Mouse (Mus musculus): ENCODE measurements at regions not wholly inside any gene's neighbourhood (a gene's known extent, or its start where the extent isn't known, plus 50 kb on each side); places are given as distances from the start of the nearest gene placed in this dataset.

- DNase-seq (ENCODE audit: low spot score), result no peak
Observed at GRCm38 (mm10) chr1:169439621-169440020, 91.6 kb downstream of the Nuf2 start.

DNA sequence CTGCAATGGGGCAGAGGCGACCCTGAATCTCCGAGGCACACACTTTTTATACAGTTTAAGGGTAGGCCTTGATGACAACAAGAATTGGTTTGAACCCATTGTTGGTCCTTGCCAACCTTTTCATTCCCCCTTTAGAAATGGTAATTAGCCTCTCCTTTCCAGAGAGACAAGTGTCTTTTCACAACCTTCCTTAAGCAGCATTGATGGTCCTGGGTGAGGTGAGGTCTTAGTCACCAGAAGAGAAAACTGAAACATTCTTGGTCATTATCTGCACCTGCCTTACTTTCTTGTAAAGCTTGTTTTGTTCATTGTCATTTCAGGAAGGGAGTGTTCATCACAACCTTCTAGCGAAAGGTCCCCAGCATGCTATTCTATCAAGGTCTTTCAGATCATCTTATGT, 93.3 kb downstream of the Nuf2 start:
- no peak for DNase-seq (ENCODE audit: low spot score)

DNA sequence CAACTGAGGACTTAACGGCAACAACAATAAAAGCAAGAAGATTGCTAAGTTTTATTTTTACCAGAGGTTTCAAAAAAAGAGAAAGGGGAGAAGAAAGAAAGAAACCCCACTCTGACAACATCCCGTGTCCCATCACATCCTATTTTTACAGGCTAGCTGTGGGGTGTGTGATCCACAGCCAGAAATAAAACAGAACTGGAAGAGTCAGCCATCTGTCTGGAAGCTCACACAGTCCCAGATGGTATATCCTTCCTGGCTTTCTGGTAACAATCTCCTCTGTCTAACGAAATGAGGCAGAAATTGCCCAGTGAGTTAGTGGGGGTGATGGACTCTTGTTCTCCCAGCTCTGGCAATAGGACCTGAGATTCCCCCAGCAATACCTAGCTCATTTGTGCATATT, 108.9 kb downstream of the Nuf2 start:
- no peak for DNase-seq (ENCODE audit: low spot score)

GRCm38 (mm10) chr1:169421671-169422070, 109.6 kb downstream of the Nuf2 start:
- no peak for DNase-seq (ENCODE audit: low spot score)

- DNase-seq (ENCODE audit: low spot score), result peak; percentile 37
Observed at GRCm38 (mm10) chr1:169418665-169419045, 112.6 kb downstream of the Nuf2 start.

GRCm38 (mm10) chr1:169417979-169418664, 113.1 kb downstream of the Nuf2 start:
- no peak for DNase-seq (ENCODE audit: low spot score)

DNA sequence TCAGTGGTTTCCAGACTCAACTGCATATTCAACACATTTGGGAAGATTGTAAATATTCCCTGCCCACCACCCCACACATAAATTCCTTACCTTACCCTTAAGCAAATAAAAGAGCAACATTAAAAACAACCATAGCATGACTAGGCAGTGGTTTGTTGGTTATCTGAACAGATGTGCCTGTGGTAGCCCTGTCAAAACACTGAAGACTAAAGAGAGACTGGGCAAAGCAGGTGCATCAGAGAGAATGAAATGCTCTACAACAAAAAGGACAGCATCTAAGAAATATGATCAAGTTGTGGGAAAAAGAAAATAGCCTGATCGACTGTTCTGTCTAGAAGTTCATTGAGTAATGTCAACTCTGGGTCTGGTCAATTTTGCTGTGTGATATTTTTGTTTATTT, 114.6 kb downstream of the Nuf2 start:
- no peak for DNase-seq (ENCODE audit: low spot score)

DNA sequence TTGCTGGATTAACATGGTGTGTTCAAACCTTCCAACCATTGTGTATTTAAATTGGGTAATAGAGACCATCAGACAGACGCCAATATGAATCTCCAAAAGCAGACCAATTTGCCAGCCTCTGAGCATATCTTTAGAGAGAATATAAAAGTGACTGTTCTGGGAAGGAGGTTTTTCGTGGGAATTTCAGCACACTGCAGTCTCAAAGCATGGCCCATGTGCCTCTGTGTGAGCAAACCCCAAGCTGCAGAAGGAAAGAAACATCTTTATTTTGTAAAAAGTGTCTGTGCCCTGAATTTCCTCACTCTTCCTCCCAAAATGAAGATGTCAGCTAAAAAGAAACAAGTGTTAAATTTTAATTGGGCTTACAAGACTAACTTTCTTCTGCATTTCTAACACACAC, 123.1 kb downstream of the Nuf2 start:
- no peak for DNase-seq (ENCODE audit: low spot score)

GRCm38 (mm10) chr1:169400841-169401240, 130.4 kb downstream of the Nuf2 start:
- no peak for DNase-seq (ENCODE audit: low spot score)

- DNase-seq (ENCODE audit: low spot score), result no peak
Observed at GRCm38 (mm10) chr1:169397371-169397770, 133.9 kb downstream of the Nuf2 start.

GRCm38 (mm10) chr1:169387056-169387455, 144.2 kb downstream of the Nuf2 start:
- DNase-seq (ENCODE audit: low spot score), result no peak

GRCm38 (mm10) chr1:169385740-169386424, 145.4 kb downstream of the Nuf2 start:
- DNase-seq (ENCODE audit: low spot score), result no peak

GRCm38 (mm10) chr1:169374686-169375085, 156.6 kb downstream of the Nuf2 start:
- no peak for DNase-seq (ENCODE audit: low spot score)

DNA sequence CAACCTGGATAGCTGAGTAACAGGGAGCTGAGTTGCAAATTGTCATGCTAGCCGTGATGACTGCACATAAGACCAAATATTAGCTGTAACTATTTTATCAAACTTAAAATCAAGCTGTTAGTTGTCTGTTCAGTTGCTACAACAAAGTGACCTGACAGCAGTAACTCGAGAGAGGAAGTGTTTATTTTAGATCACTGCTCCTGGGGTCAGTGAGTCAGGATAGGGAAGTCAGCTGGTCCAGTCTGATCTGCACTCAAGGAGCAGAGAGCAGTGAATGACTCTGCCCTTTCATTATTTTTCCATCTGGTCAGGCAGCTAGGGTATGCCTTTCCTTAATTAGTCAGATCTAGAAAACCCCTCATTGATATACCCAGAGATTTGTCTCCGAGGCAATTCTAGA, 162.5 kb downstream of the Nuf2 start:
- no peak for DNase-seq (ENCODE audit: low spot score)

GRCm38 (mm10) chr1:169367772-169368501, 163.3 kb downstream of the Nuf2 start:
- no peak for DNase-seq (ENCODE audit: low spot score)

- no peak for DNase-seq (ENCODE audit: low spot score)
Observed at GRCm38 (mm10) chr1:169367316-169367715, 163.9 kb downstream of the Nuf2 start.

DNA sequence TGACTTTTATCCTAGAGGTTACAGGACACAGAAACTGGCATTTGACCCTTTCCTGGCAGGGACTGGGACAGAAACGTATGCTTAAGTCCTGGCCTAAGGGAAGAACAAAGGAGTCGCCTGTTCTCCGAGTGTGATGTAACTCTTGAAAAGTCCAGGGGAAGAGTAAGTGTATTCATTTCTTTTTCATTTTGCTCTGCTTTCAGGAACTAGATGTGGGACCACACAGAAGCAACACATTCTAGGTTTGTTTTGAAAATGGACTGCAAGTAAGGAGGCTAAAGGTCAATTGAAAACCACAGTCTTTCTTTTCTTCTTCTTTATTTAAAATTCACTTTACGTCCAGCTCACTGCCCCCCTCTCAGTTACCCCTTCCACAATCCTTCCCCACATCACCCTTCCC, 168.7 kb downstream of the Nuf2 start:
- DNase-seq (ENCODE audit: low spot score), result no peak

DNA sequence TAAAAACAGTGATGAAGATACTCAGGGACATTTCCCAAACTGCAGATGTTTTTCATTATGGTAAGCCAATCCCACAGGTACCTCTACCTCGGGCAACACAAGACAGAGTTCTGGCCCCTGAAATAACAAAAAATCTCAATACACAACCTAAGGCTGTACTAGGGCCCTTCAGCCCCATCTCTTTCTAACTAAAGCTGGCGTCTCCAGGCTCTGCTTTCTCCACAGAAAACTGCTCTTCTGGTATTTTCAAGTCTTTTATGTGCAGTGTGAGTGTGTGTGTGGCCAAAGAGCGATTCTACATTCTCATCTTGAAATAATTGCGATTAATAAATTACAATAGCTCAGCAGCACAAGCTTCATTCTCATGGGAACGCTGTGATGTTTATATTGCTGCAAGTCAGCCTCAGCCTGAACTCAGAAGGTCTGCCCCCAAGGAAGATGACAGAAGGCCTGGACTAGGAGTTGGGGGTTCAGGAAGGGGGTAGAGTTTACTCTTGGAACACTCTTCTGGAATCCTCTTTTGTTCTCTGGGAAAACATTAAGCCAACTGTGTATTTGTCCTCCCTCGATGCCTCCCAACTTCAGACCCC, 173.5 kb downstream of the Nuf2 start:
- no peak for DNase-seq (ENCODE audit: low spot score)

GRCm38 (mm10) chr1:169354021-169354420, 177.2 kb downstream of the Nuf2 start:
- peak; percentile 10 for DNase-seq (ENCODE audit: low spot score)

GRCm38 (mm10) chr1:169347692-169348091, 183.6 kb downstream of the Nuf2 start:
- no peak for DNase-seq (ENCODE audit: low spot score)

- no peak for DNase-seq (ENCODE audit: low spot score)
Observed at GRCm38 (mm10) chr1:169346876-169347275, 184.4 kb downstream of the Nuf2 start.

DNA sequence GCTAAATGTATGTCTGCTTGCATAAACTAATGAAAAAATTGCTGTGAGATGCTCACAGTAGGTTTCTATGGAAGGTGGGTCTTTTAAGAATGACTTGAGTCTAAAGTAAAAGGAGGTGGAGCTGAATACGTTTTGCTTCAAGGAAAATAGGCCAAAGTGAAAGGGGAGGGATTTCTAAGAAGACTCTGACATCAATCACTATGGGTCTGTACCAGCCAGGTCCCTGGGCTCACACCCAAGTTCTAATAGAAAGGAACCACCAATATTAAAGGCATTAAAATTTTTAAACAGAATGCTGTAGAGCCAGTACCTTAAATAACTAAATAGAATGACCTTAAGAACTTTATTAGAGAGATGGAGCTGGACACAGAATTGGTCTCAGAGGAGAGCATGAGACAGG, 190.1 kb downstream of the Nuf2 start:
- DNase-seq (ENCODE audit: low spot score), result no peak

- DNase-seq (ENCODE audit: low spot score), result no peak
Observed at GRCm38 (mm10) chr1:169338461-169338860, 192.8 kb downstream of the Nuf2 start.
